Mouse (Mus musculus): ENCODE measurements at regions not wholly inside any gene's neighbourhood (a gene's known extent, or its start where the extent isn't known, plus 50 kb on each side); places are given as distances from the start of the nearest gene placed in this dataset.
A peak's percentile ranks its signal among the peaks of the same experiment; 100 is the strongest.

DNA sequence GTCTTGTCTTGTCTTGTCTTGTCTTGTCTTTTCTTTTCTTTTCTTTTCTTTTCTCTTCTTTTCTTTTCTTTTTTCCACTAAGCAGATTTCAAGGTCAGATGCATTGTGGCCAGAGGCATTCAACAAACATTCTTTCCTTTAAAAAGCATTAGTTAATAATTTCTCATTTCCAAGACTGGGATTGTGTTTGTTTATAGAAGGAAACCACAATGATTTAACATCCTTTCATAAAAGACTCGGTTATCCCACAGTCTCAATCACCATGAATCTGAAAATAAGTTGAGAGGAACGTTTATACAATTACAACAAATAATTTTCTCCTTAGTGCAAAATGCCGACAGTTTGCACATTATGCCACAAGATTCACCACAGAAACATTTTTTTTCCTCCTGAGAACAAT, 766.7 kb downstream of the Sorcs1 start:
- Histone ChIP-seq H3K4me3 (ENCODE audit: low read depth, low read length) (no peak overlapping the region), H3K27me3 (ENCODE audit: insufficient read depth, low read length) (no peaks in the 10 kb centered on the region), H3K9me3 (ENCODE audit: low read length) (no peaks in the 10 kb centered on the region), H3K4me1 (ENCODE audit: insufficient read depth, low read length) (no peaks in the 10 kb centered on the region), H3K4me2 (ENCODE audit: low read depth, low read length, poor library complexity, severe bottlenecking) (no peak overlapping the region), H3K9ac (replicated peaks; ENCODE audit: low read length, poor library complexity, severe bottlenecking) (no peak overlapping the region), H3K36me3 (ENCODE audit: insufficient read depth, low read length) (no peaks in the 10 kb centered on the region), H3K27ac (ENCODE audit: low read depth, low read length) (no peak overlapping the region)
- no peak for TF ChIP-seq CTCF (IDR thresholded peaks at IDR 0.05)
- 77% methylated on average over 3 of the region's 3 CpGs for WGBS
- ATAC-seq (ENCODE audit: low FRiP score) = no peak
- DNase-seq (ENCODE audit: low spot score) = no peak

DNA sequence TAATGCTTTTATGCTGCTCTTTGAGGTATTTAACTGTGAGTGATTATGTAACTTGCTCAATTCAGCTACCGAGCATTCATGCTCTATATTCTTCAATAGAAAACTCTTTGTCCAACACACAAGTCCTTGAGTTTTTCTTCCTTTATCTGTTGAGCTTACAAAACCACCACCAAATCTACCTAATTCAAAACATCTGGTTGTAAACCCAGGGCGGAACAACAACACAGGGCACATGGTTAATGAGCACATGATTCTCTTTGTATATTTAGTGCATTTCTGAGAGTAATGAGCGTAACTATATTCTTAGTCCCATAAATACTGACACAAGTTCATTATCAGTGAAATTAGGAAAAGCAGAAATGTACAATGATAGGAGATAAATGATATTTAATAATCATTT, 798.2 kb downstream of the Sorcs1 start:
- Histone ChIP-seq H3K36me3 (ENCODE audit: insufficient read depth, low read length) (no peaks in the 10 kb centered on the region), H3K9me3 (ENCODE audit: low read length) (no peaks in the 10 kb centered on the region), H3K4me2 (ENCODE audit: low read depth, low read length, poor library complexity, severe bottlenecking) (no peak overlapping the region), H3K27me3 (ENCODE audit: insufficient read depth, low read length) (no peaks in the 10 kb centered on the region), H3K27ac (ENCODE audit: low read depth, low read length) (no peak overlapping the region), H3K9ac (replicated peaks; ENCODE audit: low read length, poor library complexity, severe bottlenecking) (no peak overlapping the region), H3K4me1 (ENCODE audit: insufficient read depth, low read length) (no peaks in the 10 kb centered on the region), H3K4me3 (ENCODE audit: low read depth, low read length) (no peak overlapping the region)
- DNase-seq (ENCODE audit: low spot score) (no peak), ATAC-seq (ENCODE audit: low FRiP score) (no peak)
- TF ChIP-seq CTCF (IDR thresholded peaks at IDR 0.05) = no peak
- WGBS = 93% methylated on average over 3 of the region's 3 CpGs

DNA sequence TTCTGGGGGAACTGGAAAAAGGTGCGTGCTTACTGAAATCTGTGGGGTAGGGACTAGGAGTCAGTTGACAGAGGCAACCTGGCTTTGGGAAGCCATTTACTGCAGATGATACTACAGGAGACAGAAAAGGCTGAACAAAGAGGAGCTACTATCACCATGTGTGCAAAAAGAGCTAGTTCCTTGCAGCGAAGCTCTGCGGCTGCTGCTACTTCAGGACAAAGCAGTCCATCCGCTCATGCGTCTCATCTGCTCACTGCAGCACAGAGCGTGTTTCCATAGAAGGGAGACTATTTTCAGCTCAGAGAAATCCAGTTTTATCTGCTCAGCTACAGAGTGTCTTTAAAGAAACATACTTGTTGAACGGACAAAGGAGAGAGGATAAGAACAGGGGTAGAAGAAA, 817.7 kb downstream of the Sorcs1 start:
- Histone ChIP-seq H3K27me3 (ENCODE audit: insufficient read depth, low read length) (no peaks in the 10 kb centered on the region), H3K36me3 (ENCODE audit: insufficient read depth, low read length) (no peaks in the 10 kb centered on the region), H3K27ac (ENCODE audit: low read depth, low read length) (no peak overlapping the region), H3K4me2 (ENCODE audit: low read depth, low read length, poor library complexity, severe bottlenecking) (0 out of 2 replicates have a peak overlapping the region, but pooled peaks have one; percentile 22), H3K4me1 (ENCODE audit: insufficient read depth, low read length) (no peaks in the 10 kb centered on the region), H3K9ac (replicated peaks; ENCODE audit: low read length, poor library complexity, severe bottlenecking) (no peak overlapping the region), H3K4me3 (ENCODE audit: low read depth, low read length) (no peak overlapping the region), H3K9me3 (ENCODE audit: low read length) (no peaks in the 10 kb centered on the region)
- no peak for ATAC-seq (ENCODE audit: low FRiP score)
- TF ChIP-seq CTCF (IDR thresholded peaks at IDR 0.05) = no peak
- WGBS = 35% methylated on average over 7 of the region's 7 CpGs
- peak; percentile 22 for DNase-seq (ENCODE audit: low spot score)

GRCm38 (mm10) chr19:49855481-49856035, 822.9 kb downstream of the Sorcs1 start:
- no peaks in the 10 kb centered on the region for H3K36me3 ChIP-seq (ENCODE audit: insufficient read depth, low read length)
- H3K27me3 ChIP-seq (ENCODE audit: insufficient read depth, low read length) = no peaks in the 10 kb centered on the region
- no peak overlapping the region for H3K4me3 ChIP-seq (ENCODE audit: low read depth, low read length)
- no peak overlapping the region for H3K27ac ChIP-seq (ENCODE audit: low read depth, low read length)
- no peak for TF ChIP-seq CTCF (IDR thresholded peaks at IDR 0.05)
- no peaks in the 10 kb centered on the region for H3K4me1 ChIP-seq (ENCODE audit: insufficient read depth, low read length)
- WGBS = 61% methylated on average over 9 of the region's 9 CpGs
- no peak for ATAC-seq (ENCODE audit: low FRiP score)
- H3K9ac ChIP-seq (replicated peaks; ENCODE audit: low read length, poor library complexity, severe bottlenecking) = no peak overlapping the region
- peak overlapping the region; percentile 2; the same call in 1 of the 2 replicates for H3K4me2 ChIP-seq (ENCODE audit: low read depth, low read length, poor library complexity, severe bottlenecking)
- DNase-seq (ENCODE audit: low spot score) = peak; percentile 58
- no peaks in the 10 kb centered on the region for H3K9me3 ChIP-seq (ENCODE audit: low read length)

GRCm38 (mm10) chr19:49841984-49842383, 836.5 kb downstream of the Sorcs1 start:
- no peak overlapping the region for H3K27ac ChIP-seq (ENCODE audit: low read depth, low read length)
- no peak overlapping the region for H3K9ac ChIP-seq (replicated peaks; ENCODE audit: low read length, poor library complexity, severe bottlenecking)
- no peaks in the 10 kb centered on the region for H3K36me3 ChIP-seq (ENCODE audit: insufficient read depth, low read length)
- H3K27me3 ChIP-seq (ENCODE audit: insufficient read depth, low read length) = no peaks in the 10 kb centered on the region
- DNase-seq (ENCODE audit: low spot score) = peak; percentile 14
- no peaks in the 10 kb centered on the region for H3K9me3 ChIP-seq (ENCODE audit: low read length)
- H3K4me3 ChIP-seq (ENCODE audit: low read depth, low read length) = no peak overlapping the region
- H3K4me2 ChIP-seq (ENCODE audit: low read depth, low read length, poor library complexity, severe bottlenecking) = no peak overlapping the region
- ATAC-seq (ENCODE audit: low FRiP score) = no peak
- no peak for TF ChIP-seq CTCF (IDR thresholded peaks at IDR 0.05)
- WGBS = 60% methylated on average over 5 of the region's 5 CpGs
- no peaks in the 10 kb centered on the region; the same call in 1 of the 2 replicates for H3K4me1 ChIP-seq (ENCODE audit: insufficient read depth, low read length)

GRCm38 (mm10) chr19:49839153-49839911, 839.1 kb downstream of the Sorcs1 start:
- Histone ChIP-seq H3K36me3 (ENCODE audit: insufficient read depth, low read length) (no peaks in the 10 kb centered on the region), H3K9me3 (ENCODE audit: low read length) (no peaks in the 10 kb centered on the region), H3K27me3 (ENCODE audit: insufficient read depth, low read length) (no peaks in the 10 kb centered on the region), H3K4me3 (ENCODE audit: low read depth, low read length) (no peak overlapping the region), H3K9ac (replicated peaks; ENCODE audit: low read length, poor library complexity, severe bottlenecking) (no peak overlapping the region), H3K27ac (ENCODE audit: low read depth, low read length) (no peak overlapping the region), H3K4me1 (ENCODE audit: insufficient read depth, low read length) (no peaks in the 10 kb centered on the region; the same call in 1 of the 2 replicates), H3K4me2 (ENCODE audit: low read depth, low read length, poor library complexity, severe bottlenecking) (no peak overlapping the region)
- peak; percentile 12 for DNase-seq (ENCODE audit: low spot score)
- 70% methylated on average over 2 of the region's 2 CpGs for WGBS
- ATAC-seq (ENCODE audit: low FRiP score) = no peak
- TF ChIP-seq CTCF (IDR thresholded peaks at IDR 0.05) = no peak
